25 mouse cellular contexts compared by ENCODE assay signal in genomic region chr15:102895115-102895514, GRCm38 (mm10). TPM values are rescaled to one million over a fixed set of nuclear protein-coding genes. Genes with fewer than 3 reads are reported as not detected.
DNase-seq lines count a peak whose midpoint lies in the region; TF ChIP-seq lines count a peak whose summit lies in the region.
"Had no signal": no experiment of that assay in that cellular context is flagged by ENCODE, and none has a peak within 500 bp of the region (broad histone marks: within the 10 kb centered on the region; RNA-seq: fewer than 3 reads in every experiment).

No protein-coding gene starts in this region.

- no peak for TF ChIP-seq RAD21 in MEL (IDR thresholded peaks at IDR 0.05; ENCODE audit: low read depth, low read length)

- DNase-seq in MEL (ENCODE audit: low read depth, low spot score) = no peak
- no peak for DNase-seq in layer of hippocampus, postnatal 10 days (ENCODE audit: low spot score in 2 of 2)
- DNase-seq in ovary, postnatal 36 days (ENCODE audit: low spot score) = no peak
- DNase-seq: adrenal gland, adult 2 months; adrenal gland, adult 8-10 months; adrenal gland, postnatal 10 days; adrenal gland, postnatal 14 days; adrenal gland, postnatal 25 days; adrenal gland, postnatal 36 days; B cell, adult 2 months; cerebellum, adult 11 months; cerebellum, adult 11-12 months; cerebellum, adult 18-20 months; cerebellum, adult 2 months; cerebellum, adult 8-10 months had no signal

- no peaks in the 10 kb centered on the region for H3K79me2 ChIP-seq in C2C12 (ENCODE audit: control insufficient read depth, insufficient read depth)
- H3K79me2 ChIP-seq in MEL (ENCODE audit: control insufficient read depth, insufficient read depth, low read length, poor library complexity) = no peaks in the 10 kb centered on the region

- no peaks in the 10 kb centered on the region for H3K9me3 ChIP-seq in MEL (replicated peaks; ENCODE audit: insufficient read depth, low read length)
- H3K9me3 ChIP-seq: G1E had no signal

- H3K4me1 ChIP-seq in MEL (ENCODE audit: control insufficient read depth in 1 of 2, insufficient read depth in 2 of 2, low read length in 2 of 2) = no peaks in the 10 kb centered on the region; a peak in 1 of 4 replicates

- H3K36me3 ChIP-seq in C2C12 (ENCODE audit: control insufficient read depth, insufficient read depth) (no peaks in the 10 kb centered on the region), MEL (ENCODE audit: control insufficient read depth in 1 of 2, insufficient read depth in 2 of 2, low read length in 2 of 2) (no peaks in the 10 kb centered on the region)
- H3K36me3 ChIP-seq: G1E had no signal

- peaks cover 13% of the 10 kb centered on the region for H3K27me3 ChIP-seq in C2C12 (ENCODE audit: control insufficient read depth, insufficient read depth, insufficient read length)
- peaks cover 30 to 33% of the 10 kb centered on the region in 2 experiments for H3K27me3 ChIP-seq in MEL (ENCODE audit: control insufficient read depth in 1 of 2, insufficient read depth in 2 of 2, low read length in 2 of 2)

- no peak overlapping the region for H3K9ac ChIP-seq in MEL (ENCODE audit: control insufficient read depth, low read depth, low read length, poor library complexity, severe bottlenecking)

- H3K4me3 ChIP-seq in C2C12 (ENCODE audit: insufficient read depth, poor library complexity, severe bottlenecking) (no peak overlapping the region), MEL (ENCODE audit: control insufficient read depth in 1 of 2, insufficient read depth in 1 of 2, low read depth in 2 of 2, low read length in 2 of 2) (no peak overlapping the region)

- TF ChIP-seq EP300 in MEL (IDR thresholded peaks at IDR 0.05; ENCODE audit: low read depth in 1 of 2, low read length in 2 of 2) = no peak

- no peak overlapping the region for H3K27ac ChIP-seq in MEL (ENCODE audit: control insufficient read depth, low read depth, low read length)

- TF ChIP-seq CTCF in C2C12 (IDR thresholded peaks at IDR 0.05; ENCODE audit: control insufficient read depth, insufficient read depth, insufficient read length) = no peak
- no peak for TF ChIP-seq CTCF in MEL (IDR thresholded peaks at IDR 0.05 in 2 of 3, conservative IDR thresholded peaks at IDR 0.05 in 1 of 3; ENCODE audit: control insufficient read depth in 1 of 3, insufficient read depth in 1 of 3, low read depth in 2 of 3, low read length in 3 of 3, poor library complexity in 1 of 3, severe bottlenecking in 1 of 3)

- no peak for TF ChIP-seq POLR2A in MEL (IDR thresholded peaks at IDR 0.05; ENCODE audit: control insufficient read depth in 1 of 2, insufficient read depth in 1 of 2, low read depth in 1 of 2, low read length in 2 of 2, poor library complexity in 1 of 2)

- H3K79me3 ChIP-seq in C2C12 (ENCODE audit: low read depth) = no peaks in the 10 kb centered on the region

- no peak overlapping the region for H3ac ChIP-seq in C2C12 (ENCODE audit: control insufficient read depth, insufficient read length, low read depth)

TF ChIP-seq in C2C12, 6 proteins besides CTCF, POLR2A, EP300 and RAD21:
- TF ChIP-seq MYOG (IDR thresholded peaks at IDR 0.05; ENCODE audit: control insufficient read depth, extremely low read depth, insufficient read length) (no peak), USF1 (IDR thresholded peaks at IDR 0.05; ENCODE audit: low read depth) (peak; percentile 52), FOSL1 (IDR thresholded peaks at IDR 0.05; ENCODE audit: insufficient read depth, low read length, poor library complexity, severe bottlenecking) (no peak), MYOD1 (IDR thresholded peaks at IDR 0.05; ENCODE audit: control insufficient read depth, insufficient read length, low read depth) (no peak), MAX (IDR thresholded peaks at IDR 0.05) (no peak), CEBPB (IDR thresholded peaks at IDR 0.05; ENCODE audit: low read depth) (no peak)

TF ChIP-seq in MEL, 35 proteins besides CTCF, POLR2A, EP300 and RAD21:
- TF ChIP-seq USF1 (IDR thresholded peaks at IDR 0.05; ENCODE audit: low read depth, low read length) = peak; percentile 72
- TF ChIP-seq MAZ (IDR thresholded peaks at IDR 0.05; ENCODE audit: low read depth, low read length) = no peak
- no peak for TF ChIP-seq NRF1 (IDR thresholded peaks at IDR 0.05; ENCODE audit: insufficient read depth, low read depth, low read length, poor library complexity, severe bottlenecking)
- no peak for TF ChIP-seq BHLHE40 (IDR thresholded peaks at IDR 0.05; ENCODE audit: borderline replicate concordance, low read depth, low read length)
- no peak for TF ChIP-seq TCF12 (IDR thresholded peaks at IDR 0.05; ENCODE audit: low read depth, low read length)
- TF ChIP-seq MAX (IDR thresholded peaks at IDR 0.05; ENCODE audit: low read length) = no peak

RNA-seq across cellular contexts. Expression of gene Hoxc13, which starts 25.8 kb away (rescaled TPM):
- 8.2 TPM for polyA plus RNA-seq in C2C12 (2012; fragmentation: generic; extraction: Trizol)
- total RNA-seq in MEL (2012; rRNA removed) = not detected in 2 replicates
- polyA plus RNA-seq in MEL (2012; ENCODE audit: insufficient read depth in 1 of 2, insufficient read length in 2 of 2, low read depth in 1 of 2, low replicate concordance in 2 of 2, missing spikeins in 1 of 2) = not detected
- not detected for total RNA-seq in layer of hippocampus, postnatal 10 days (2021)
- total RNA-seq: adrenal gland, adult 18-20 months; adrenal gland, adult 2 months; adrenal gland, adult 8-10 months; adrenal gland, postnatal 10 days; adrenal gland, postnatal 14 days; adrenal gland, postnatal 25 days; adrenal gland, postnatal 36 days; adrenal gland, postnatal 4 days; CH12.LX; G1E had no signal
- polyA plus RNA-seq: activated CD4-positive, CD25-positive, alpha-beta regulatory T cell, adult 4 months; adrenal gland, adult 2 months; CD4-positive, CD25-positive, alpha-beta regulatory T cell, adult 4 months; cerebellum, adult 2 months; G1E had no signal

RNA-seq across cellular contexts. Expression of gene Hoxc12, which starts 41.4 kb away (rescaled TPM):
- polyA plus RNA-seq in C2C12 (2012; fragmentation: generic; extraction: Trizol) (4.9 TPM), MEL (2012; ENCODE audit: insufficient read depth in 1 of 2, insufficient read length in 2 of 2, low read depth in 1 of 2, low replicate concordance in 2 of 2, missing spikeins in 1 of 2) (not detected)
- not detected in 2 replicates for total RNA-seq in MEL (2012; rRNA removed)
- total RNA-seq in layer of hippocampus, postnatal 10 days (2021) = not detected
- total RNA-seq: adrenal gland, adult 18-20 months; adrenal gland, adult 2 months; adrenal gland, adult 8-10 months; adrenal gland, postnatal 10 days; adrenal gland, postnatal 14 days; adrenal gland, postnatal 25 days; adrenal gland, postnatal 36 days; adrenal gland, postnatal 4 days; CH12.LX; G1E had no signal
- polyA plus RNA-seq: activated CD4-positive, CD25-positive, alpha-beta regulatory T cell, adult 4 months; adrenal gland, adult 2 months; brain, embryonic 14.5 days; CD4-positive, CD25-positive, alpha-beta regulatory T cell, adult 4 months; cerebellum, adult 2 months; G1E; Patski had no signal

RNA-seq across cellular contexts. Expression of gene Hoxc11, which starts 59.1 kb away (rescaled TPM):
- polyA plus RNA-seq in C2C12 (2012; fragmentation: generic; extraction: Trizol) (34.6 TPM), MEL (2012; ENCODE audit: insufficient read depth in 1 of 2, insufficient read length in 2 of 2, low read depth in 1 of 2, low replicate concordance in 2 of 2, missing spikeins in 1 of 2) (not detected)
- total RNA-seq in MEL (2012; rRNA removed) = not detected in 2 replicates
- total RNA-seq in layer of hippocampus, postnatal 10 days (2021) = not detected
- total RNA-seq: adrenal gland, adult 18-20 months; adrenal gland, adult 2 months; adrenal gland, adult 8-10 months; adrenal gland, postnatal 14 days; adrenal gland, postnatal 25 days; adrenal gland, postnatal 36 days; CH12.LX; ES-E14 had no signal
- polyA plus RNA-seq: activated CD4-positive, CD25-positive, alpha-beta regulatory T cell, adult 4 months; adrenal gland, adult 2 months; brain, embryonic 14.5 days; CD4-positive, CD25-positive, alpha-beta regulatory T cell, adult 4 months; cerebellum, adult 2 months; G1E; Patski had no signal
